Mouse (Mus musculus): Measurements from ENCODE around the gene Vps13d. TPM values are rescaled to one million over a fixed set of nuclear protein-coding genes. Genes with fewer than 3 reads are reported as not detected.
A peak's percentile ranks its signal among the peaks of the same experiment; 100 is the strongest.

Vps13d gene
- polyA plus RNA-seq, 1 experiment from 2014 or later: 10.3 TPM

DNA sequence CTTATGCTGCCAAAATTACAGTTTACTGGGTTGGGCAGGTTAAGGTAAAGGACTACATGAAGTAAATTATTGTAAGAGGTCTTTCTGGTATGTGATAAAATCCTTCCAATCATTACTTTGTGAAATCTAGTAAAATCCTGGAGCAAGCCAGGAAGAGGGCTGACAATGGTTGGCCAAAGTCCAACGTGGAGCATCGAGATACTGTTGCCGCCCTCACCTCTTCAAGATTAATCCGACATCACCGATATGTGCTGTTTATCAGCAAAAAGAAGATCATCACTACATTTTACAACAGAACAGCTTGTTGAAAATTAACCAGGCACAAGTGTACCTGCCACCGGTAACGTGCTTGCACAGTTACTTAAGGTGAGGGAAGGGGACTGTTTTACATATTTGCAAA is 184.9 kb downstream of the Vps13d start:
- DNase-seq (ENCODE audit: low spot score) (peak; percentile 46), ATAC-seq (no peak; the same call in 1 of the 2 replicates)
- no peak for TF ChIP-seq CTCF (IDR thresholded peaks at IDR 0.05)
- no peak for TF ChIP-seq EP300 (IDR thresholded peaks at IDR 0.05)
- peaks cover 3% of the 10 kb centered on the region; the same call in 1 of the 2 replicates for H3K36me3 ChIP-seq (ENCODE audit: insufficient read depth, low read length)
- 39% methylated on average over 7 of the region's 7 CpGs for WGBS
- H3K9ac ChIP-seq (replicated peaks; ENCODE audit: low read depth): no peak overlapping the region
- H3K27me3 ChIP-seq (replicated peaks; ENCODE audit: insufficient read depth, low read length): no peaks in the 10 kb centered on the region
- no peaks in the 10 kb centered on the region; the same call in 1 of the 2 replicates for H3K4me1 ChIP-seq (ENCODE audit: insufficient read depth, low read depth, low read length)
- H3K27ac ChIP-seq (ENCODE audit: low read length): peak overlapping the region; percentile 2
- H3K9me3 ChIP-seq (ENCODE audit: low read length): no peaks in the 10 kb centered on the region
- H3K4me2 ChIP-seq (replicated peaks; ENCODE audit: low read depth, low read length): no peak overlapping the region
- H3K4me3 ChIP-seq (ENCODE audit: low read depth, low read length): no peak overlapping the region

- Histone ChIP-seq H3K4me1 (ENCODE audit: insufficient read depth, low read depth, low read length) (peaks cover 4% of the 10 kb centered on the region; the same call in 1 of the 2 replicates), H3K4me2 (replicated peaks; ENCODE audit: low read depth, low read length) (no peak overlapping the region), H3K9ac (replicated peaks; ENCODE audit: low read depth) (no peak overlapping the region), H3K27me3 (replicated peaks; ENCODE audit: insufficient read depth, low read length) (no peaks in the 10 kb centered on the region), H3K36me3 (ENCODE audit: insufficient read depth, low read length) (peaks cover 3% of the 10 kb centered on the region; the same call in 1 of the 2 replicates), H3K27ac (ENCODE audit: low read length) (peak overlapping the region; percentile 2), H3K9me3 (ENCODE audit: low read length) (no peaks in the 10 kb centered on the region), H3K4me3 (ENCODE audit: low read depth, low read length) (no peak overlapping the region)
- 39% methylated on average over 3 of the region's 3 CpGs for whole genome bisulfite sequencing
- TF ChIP-seq EP300 (IDR thresholded peaks at IDR 0.05) (no peak), CTCF (IDR thresholded peaks at IDR 0.05) (no peak)
- DNase-seq (ENCODE audit: low spot score) (peak; percentile 71), ATAC-seq (peak; percentile 59)
Observed at GRCm38 (mm10) chr4:145009437-145009836, 185.4 kb downstream of the Vps13d start.

DNA sequence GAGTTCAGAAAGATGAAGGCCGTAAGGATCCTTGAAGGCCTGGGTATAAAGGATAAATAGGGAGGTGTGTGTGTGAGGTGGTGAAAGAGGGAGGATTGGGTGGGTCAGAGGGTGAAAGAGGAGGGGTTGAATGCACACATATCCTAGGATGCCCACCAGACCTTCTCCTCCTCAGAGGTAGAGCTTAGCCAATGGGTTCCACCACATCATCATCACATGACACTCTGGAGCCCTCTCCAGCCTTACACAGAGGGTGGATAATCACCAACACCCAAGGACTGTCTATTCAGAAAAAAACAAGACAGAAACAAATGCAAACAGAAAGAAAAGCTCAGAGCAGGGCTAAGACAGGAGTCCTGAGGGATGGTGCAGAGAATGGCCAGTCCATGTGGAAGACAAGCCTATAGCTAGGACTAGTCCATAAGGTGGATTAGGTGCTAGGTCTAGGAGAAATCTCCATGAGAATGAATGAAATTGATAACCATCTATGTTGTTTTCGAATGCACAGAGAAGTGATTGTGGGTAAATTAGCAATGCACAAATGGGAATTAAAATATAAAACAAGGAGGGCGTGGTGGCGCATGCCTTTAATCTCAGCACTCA is 188.8 kb downstream of the Vps13d start:
- no peak overlapping the region for H3K4me2 ChIP-seq (replicated peaks; ENCODE audit: low read depth, low read length)
- H3K27me3 ChIP-seq (replicated peaks; ENCODE audit: insufficient read depth, low read length): no peaks in the 10 kb centered on the region
- 0 out of 2 replicates have a peak, but pooled peaks cover 3% of the 10 kb centered on the region for H3K36me3 ChIP-seq (ENCODE audit: insufficient read depth, low read length)
- H3K27ac ChIP-seq (ENCODE audit: low read length): no peak overlapping the region
- no peak overlapping the region for H3K9ac ChIP-seq (replicated peaks; ENCODE audit: low read depth)
- H3K9me3 ChIP-seq (ENCODE audit: low read length): no peaks in the 10 kb centered on the region
- TF ChIP-seq CTCF (IDR thresholded peaks at IDR 0.05): no peak
- no peak for TF ChIP-seq EP300 (IDR thresholded peaks at IDR 0.05)
- ATAC-seq: no peak
- peaks cover 4% of the 10 kb centered on the region; the same call in 1 of the 2 replicates for H3K4me1 ChIP-seq (ENCODE audit: insufficient read depth, low read depth, low read length)
- H3K4me3 ChIP-seq (ENCODE audit: low read depth, low read length): no peak overlapping the region
- 95% methylated on average over 4 of the region's 4 CpGs for WGBS
- no peak for DNase-seq (ENCODE audit: low spot score)

GRCm38 (mm10) chr4:145004176-145004575 is 190.6 kb downstream of the Vps13d start:
- no peak overlapping the region for H3K4me3 ChIP-seq (ENCODE audit: low read depth, low read length)

GRCm38 (mm10) chr4:145002733-145003132 is 192.1 kb downstream of the Vps13d start:
- peaks cover 25% of the 10 kb centered on the region for H3K4me1 ChIP-seq (ENCODE audit: insufficient read depth, low read depth, low read length)
- no peak for ATAC-seq

More at GRCm38 (mm10) chr4:145004176-145004575, 190.6 kb downstream of the Vps13d start:
- Histone ChIP-seq H3K36me3 (ENCODE audit: insufficient read depth, low read length) (0 out of 2 replicates have a peak, but pooled peaks cover 3% of the 10 kb centered on the region), H3K9me3 (ENCODE audit: low read length) (no peaks in the 10 kb centered on the region), H3K27ac (ENCODE audit: low read length) (0 out of 2 replicates have a peak overlapping the region, but pooled peaks have one; percentile 40), H3K9ac (replicated peaks; ENCODE audit: low read depth) (no peak overlapping the region), H3K27me3 (replicated peaks; ENCODE audit: insufficient read depth, low read length) (no peaks in the 10 kb centered on the region), H3K4me2 (replicated peaks; ENCODE audit: low read depth, low read length) (no peak overlapping the region), H3K4me1 (ENCODE audit: insufficient read depth, low read depth, low read length) (peaks cover 11% of the 10 kb centered on the region)
- DNase-seq (ENCODE audit: low spot score) (peak; percentile 67), ATAC-seq (peak; percentile 31)
- WGBS: 59% methylated on average over 6 of the region's 6 CpGs
- TF ChIP-seq EP300 (IDR thresholded peaks at IDR 0.05) (no peak), CTCF (IDR thresholded peaks at IDR 0.05) (no peak)

GRCm38 (mm10) chr4:144999903-145000382 is 194.9 kb downstream of the Vps13d start:
- TF ChIP-seq CTCF (IDR thresholded peaks at IDR 0.05) (no peak), EP300 (IDR thresholded peaks at IDR 0.05) (peak; percentile 60)
- 13% methylated on average over 20 of the region's 20 CpGs for WGBS
- no peak overlapping the region for H3K4me2 ChIP-seq (replicated peaks; ENCODE audit: low read depth, low read length)
- peaks cover 26% of the 10 kb centered on the region for H3K4me1 ChIP-seq (ENCODE audit: insufficient read depth, low read depth, low read length)
- H3K9me3 ChIP-seq (ENCODE audit: low read length): no peaks in the 10 kb centered on the region
- ATAC-seq (peak; percentile 70), DNase-seq (ENCODE audit: low spot score) (peak; percentile 80)
- no peaks in the 10 kb centered on the region for H3K36me3 ChIP-seq (ENCODE audit: insufficient read depth, low read length)
- H3K27me3 ChIP-seq (replicated peaks; ENCODE audit: insufficient read depth, low read length): no peaks in the 10 kb centered on the region
- H3K27ac ChIP-seq (ENCODE audit: low read length): peak overlapping the region; percentile 79
- H3K9ac ChIP-seq (replicated peaks; ENCODE audit: low read depth): no peak overlapping the region
- H3K4me3 ChIP-seq (ENCODE audit: low read depth, low read length): no peak overlapping the region

More at GRCm38 (mm10) chr4:145002733-145003132, 192.1 kb downstream of the Vps13d start:
- H3K36me3 ChIP-seq (ENCODE audit: insufficient read depth, low read length): 0 out of 2 replicates have a peak, but pooled peaks cover 3% of the 10 kb centered on the region
- H3K4me2 ChIP-seq (replicated peaks; ENCODE audit: low read depth, low read length): no peak overlapping the region
- H3K27ac ChIP-seq (ENCODE audit: low read length): no peak overlapping the region
- TF ChIP-seq EP300 (IDR thresholded peaks at IDR 0.05) (no peak), CTCF (IDR thresholded peaks at IDR 0.05) (no peak)
- no peak for DNase-seq (ENCODE audit: low spot score)
- 66% methylated on average over 1 of the region's 1 CpGs for WGBS
- no peak overlapping the region for H3K4me3 ChIP-seq (ENCODE audit: low read depth, low read length)
- H3K9ac ChIP-seq (replicated peaks; ENCODE audit: low read depth): no peak overlapping the region
- no peaks in the 10 kb centered on the region for H3K9me3 ChIP-seq (ENCODE audit: low read length)
- no peaks in the 10 kb centered on the region for H3K27me3 ChIP-seq (replicated peaks; ENCODE audit: insufficient read depth, low read length)
